Mouse (Mus musculus): ENCODE measurements at regions not wholly inside any gene's neighbourhood (a gene's known extent, or its start where the extent isn't known, plus 50 kb on each side); places are given as distances from the start of the nearest gene placed in this dataset.

DNA sequence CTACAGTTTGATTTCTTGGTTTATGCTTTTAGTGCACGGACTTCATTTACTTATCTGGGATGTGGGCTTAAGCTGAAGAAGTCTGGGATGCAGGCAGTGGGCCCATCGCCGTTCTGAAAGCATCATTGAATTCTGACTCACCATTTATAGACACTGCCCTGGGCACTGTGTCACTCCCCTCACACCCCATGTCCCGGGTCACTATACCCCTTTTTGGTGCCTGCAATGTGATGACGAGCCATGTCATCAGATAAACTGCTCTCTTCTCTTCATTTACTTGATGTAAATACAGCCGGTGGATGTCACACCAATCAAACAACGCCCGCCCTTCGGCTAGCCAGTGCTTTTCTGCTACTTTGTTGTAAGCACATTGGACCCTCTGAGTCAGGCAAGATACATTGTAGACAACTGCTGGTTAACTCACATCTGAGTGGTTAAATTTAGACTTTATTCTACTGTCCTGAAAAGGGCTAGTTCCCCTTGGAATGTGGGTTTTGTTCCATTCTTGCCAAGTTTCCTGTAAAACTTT is 80.5 kb downstream of the Gm21962 start:
- TF ChIP-seq CTCF (IDR thresholded peaks at IDR 0.05; ENCODE audit: low read depth) (no peak), EP300 (IDR thresholded peaks at IDR 0.05; ENCODE audit: low read depth) (no peak)

Measured in liver, embryonic 14.5 days (tissue).